Mouse (Mus musculus) gastrocnemius, postnatal 14 days (tissue): Measurements from ENCODE around the gene Pla2g4f. TPM values are rescaled to one million over a fixed set of nuclear protein-coding genes. Genes with fewer than 3 reads are reported as not detected.

Experiments
- DNase-seq: peaks from one replicate; pipeline ENCODE4 v3.0.0; 2021; ENCODE audit warnings: mixed read lengths
- intact Hi-C: fragments of 180-260 bp; cut with DNase I; formaldehyde crosslinking; loops from one replicate; pipeline ENCODE4 v1.15.1; 2025; ENCODE audit warnings: low total_unique reads
- long read RNA-seq, 2 experiments: library from polyadenylated mRNA; stranded (forward); transcript quantifications; one replicate each; pipeline ENCODE4 v2.0.0; 2021
- total RNA-seq, 2 experiments: library from RNA; stranded (reverse); gene quantifications; 2 replicates each; pipeline ENCODE4 v1.2.3; 2021

The Pla2g4f gene
- total RNA-seq = not detected
- long read RNA-seq, experiment 1 = 0 reads
- long read RNA-seq, experiment 2 = 0 reads

DNA sequence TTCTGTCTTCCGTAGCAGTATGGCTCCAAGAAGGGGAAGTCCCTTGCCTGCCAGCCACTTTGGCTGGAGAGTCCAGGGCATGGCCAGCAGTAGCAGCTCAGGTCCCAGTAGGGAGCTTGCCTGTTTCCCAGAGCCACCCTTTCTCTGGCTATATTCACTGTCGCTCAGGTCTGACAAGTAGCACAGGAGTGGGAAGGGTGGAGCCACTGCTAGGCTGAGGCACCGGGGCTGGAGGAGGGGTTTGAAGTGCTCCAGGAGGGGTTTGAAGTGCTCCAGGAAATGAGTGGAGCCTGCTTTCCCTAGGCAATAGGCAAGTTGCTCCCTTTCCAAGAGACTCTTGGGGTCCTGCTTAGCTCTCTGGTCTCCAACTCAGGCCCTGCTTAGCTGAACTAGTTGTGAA lies at the start of gene Pla2g4f:
Pla2g4f (minus strand) TSS at position 190 of the 400 bp plus-strand sequence.
- intact Hi-C loops = no loop called here
- DNase-seq = no peak

- DNase-seq = no peak
- intact Hi-C loops = no loop called here
These were observed 46.5 kb upstream of the Pla2g4f start for GRCm38 (mm10) chr2:120360425-120360824.

DNA sequence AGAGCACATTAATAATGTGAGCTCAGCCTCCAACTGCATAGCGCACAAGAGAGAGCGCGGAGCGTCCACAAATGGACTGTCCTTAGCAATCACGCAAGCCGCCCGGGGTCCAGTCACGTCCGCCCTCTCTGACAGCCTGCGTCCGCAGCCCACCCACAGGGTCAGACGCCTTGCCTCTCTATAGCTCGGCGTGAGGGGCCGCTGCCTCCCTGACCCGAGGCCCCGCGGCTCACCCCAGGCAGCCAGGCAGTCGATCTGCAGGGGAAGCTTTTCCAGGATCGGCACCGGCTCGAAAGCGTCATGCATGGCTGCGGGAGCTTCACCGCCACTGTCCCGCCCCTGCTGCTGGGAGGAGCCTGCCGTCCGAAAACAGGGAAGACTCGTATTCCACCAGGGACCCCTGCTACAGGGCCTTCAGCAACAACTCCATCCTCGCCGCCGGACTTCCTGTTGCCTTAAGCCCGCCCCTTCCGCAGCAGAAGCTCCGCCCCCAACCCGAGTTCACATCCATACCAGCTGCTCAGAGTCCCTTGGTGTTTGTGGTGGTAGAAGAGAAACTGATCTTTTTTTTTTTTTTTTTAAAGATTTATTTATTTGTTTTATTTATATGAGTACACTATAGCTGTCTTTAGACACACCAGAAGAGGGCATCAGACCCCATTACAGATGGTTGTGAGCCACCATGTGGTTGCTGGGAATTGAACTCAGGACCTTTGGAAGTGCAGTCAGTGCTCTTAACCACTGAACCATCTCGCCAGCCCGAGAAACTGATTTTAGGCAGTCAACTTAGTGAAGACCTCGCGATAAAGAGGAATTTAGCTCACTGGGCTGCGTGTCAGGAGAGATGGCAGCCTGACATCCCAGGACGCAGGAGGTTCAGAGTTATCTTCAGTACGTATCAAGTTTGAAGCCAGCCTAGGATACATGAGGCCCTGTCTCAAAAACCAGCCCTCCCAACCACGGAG lies 39.0 kb upstream of the Pla2g4f start, which contains the start of gene Vps39:
Vps39 (minus strand) TSS at position 456 of the 965 bp plus-strand sequence.
- intact Hi-C loops = no loop called here
- peak; percentile 91 for DNase-seq

DNA sequence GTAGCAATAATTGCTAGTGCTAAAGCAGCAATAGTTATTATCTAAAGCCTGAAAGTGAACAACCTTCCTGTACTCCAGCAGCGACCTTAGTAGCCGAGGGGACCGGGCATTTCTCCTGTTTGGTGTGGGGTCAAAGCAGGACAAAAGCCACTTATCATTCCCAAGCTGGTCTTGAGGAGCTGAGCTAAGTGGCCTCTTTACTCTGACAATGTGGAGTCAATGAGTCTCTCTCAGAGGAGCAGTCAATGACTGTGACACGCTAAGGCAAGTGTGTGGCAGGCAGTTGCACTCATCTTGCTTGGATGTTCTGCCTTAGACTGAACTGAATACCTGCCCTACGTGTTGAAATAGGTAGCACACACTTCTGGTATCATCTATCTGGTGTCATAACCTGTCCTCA lies 37.4 kb upstream of the Pla2g4f start:
- intact Hi-C loops = no loop called here
- no peak for DNase-seq

GRCm38 (mm10) chr2:120348120-120348519 lies 34.2 kb upstream of the Pla2g4f start:
- intact Hi-C loops = no loop called here
- DNase-seq = peak; percentile 16

DNA sequence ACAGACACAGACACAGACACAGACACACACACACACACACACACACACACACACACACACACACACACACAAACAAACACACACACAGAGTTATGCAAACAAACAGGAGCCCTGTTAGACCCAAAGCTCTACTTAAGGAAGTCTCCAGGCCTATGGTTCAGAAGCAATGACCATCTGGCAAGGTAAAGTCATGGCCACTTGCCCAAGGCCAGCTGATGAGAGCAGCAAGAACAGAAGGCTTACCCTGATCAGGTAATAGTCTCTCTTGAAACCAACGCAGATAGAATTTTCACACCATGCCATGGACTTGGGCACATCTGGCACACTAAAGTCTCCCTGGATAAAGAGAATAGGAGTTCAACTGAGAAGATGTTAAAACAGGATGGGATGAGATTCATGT lies 27.8 kb upstream of the Pla2g4f start:
- intact Hi-C loops = no loop called here
- no peak for DNase-seq

- intact Hi-C loops = no loop called here
- DNase-seq = no peak
These were observed 23.9 kb upstream of the Pla2g4f start for GRCm38 (mm10) chr2:120337886-120338285.

DNA sequence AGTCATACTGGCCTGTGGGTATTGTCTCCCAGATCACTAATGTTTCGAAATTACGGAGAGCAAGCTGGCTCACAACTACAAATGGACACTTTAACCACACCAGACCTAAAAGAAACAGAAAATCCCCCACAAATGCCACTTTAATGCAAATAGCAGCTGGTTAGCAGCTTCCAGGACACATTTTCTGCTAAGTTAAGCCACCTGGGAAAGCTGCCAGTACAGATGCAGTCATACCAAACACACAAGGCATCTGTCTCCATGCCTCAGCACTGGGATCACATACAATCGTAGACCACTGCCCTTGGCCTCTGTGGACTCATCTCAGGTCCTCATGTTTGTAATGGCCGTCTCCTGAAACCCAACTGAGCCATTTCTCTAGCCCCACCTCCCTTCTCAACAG lies 17.6 kb upstream of the Pla2g4f start:
- intact Hi-C loops = no loop called here
- DNase-seq = no peak

DNA sequence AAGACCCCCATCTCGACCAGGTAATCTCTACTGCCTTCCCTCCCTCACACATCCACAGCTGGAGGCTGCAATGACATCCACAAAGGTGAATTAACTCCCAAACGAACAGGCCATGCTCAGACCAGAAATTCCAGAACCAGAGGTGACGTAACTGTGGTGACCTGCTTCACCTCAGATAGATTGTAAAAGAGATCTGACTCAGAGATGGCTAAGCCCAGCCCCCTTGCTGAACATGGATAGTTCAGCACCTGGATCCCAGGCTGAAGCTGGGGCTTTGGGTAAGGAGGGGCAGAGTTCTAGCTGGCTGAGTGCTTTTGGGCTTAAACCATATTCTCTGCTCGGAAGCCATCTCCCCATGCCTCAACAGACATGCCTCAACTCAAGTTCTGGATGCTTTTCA lies 1.1 kb upstream of the Pla2g4f start:
- DNase-seq = no peak
- intact Hi-C loops = no loop called here

GRCm38 (mm10) chr2:120314487-120314886 lies 522 bp upstream of the Pla2g4f start:
- no peak for DNase-seq
- intact Hi-C loops = no loop called here

- DNase-seq = no peak
- intact Hi-C loops = no loop called here
These were observed 1.6 kb downstream of the Pla2g4f start for GRCm38 (mm10) chr2:120312276-120312825.

GRCm38 (mm10) chr2:120304113-120304512 lies 9.9 kb downstream of the Pla2g4f start:
- intact Hi-C loops = no loop called here
- DNase-seq = no peak

DNA sequence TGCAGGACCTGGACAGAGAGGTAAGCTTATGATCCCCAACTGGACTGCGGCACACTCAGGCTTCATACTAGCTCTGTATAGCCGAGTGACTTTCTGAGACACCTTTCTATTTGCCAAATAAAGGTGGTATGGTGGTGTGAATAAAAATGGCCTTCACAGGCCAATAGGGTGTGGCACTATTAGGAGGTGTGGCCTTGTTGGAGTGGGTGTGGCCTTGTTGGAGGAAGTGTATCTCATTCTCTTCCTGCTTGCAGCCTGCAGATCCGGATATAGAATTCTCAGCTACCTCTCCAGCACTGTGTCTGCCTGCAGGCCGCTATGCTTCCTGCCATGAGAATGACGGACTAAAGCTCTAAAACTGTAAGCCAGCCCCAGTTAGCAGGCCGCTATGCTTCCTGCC lies 12.9 kb downstream of the Pla2g4f start:
- DNase-seq = no peak
- intact Hi-C loops = no loop called here

- intact Hi-C loops = no loop called here
- no peak for DNase-seq
These were observed 14.1 kb downstream of the Pla2g4f start for GRCm38 (mm10) chr2:120299866-120300265.

GRCm38 (mm10) chr2:120296160-120296559 lies 17.8 kb downstream of the Pla2g4f start:
- intact Hi-C loops = no loop called here
- no peak for DNase-seq

- no peak for DNase-seq
- intact Hi-C loops = no loop called here
These were observed 22.4 kb downstream of the Pla2g4f start for GRCm38 (mm10) chr2:120291471-120292078.

- intact Hi-C loops = no loop called here
- no peak for DNase-seq
These were observed 25.0 kb downstream of the Pla2g4f start, which contains the start of gene Pla2g4d for GRCm38 (mm10) chr2:120288995-120289394. TSS of gene Pla2g4d (minus strand) at chr2:120289197.

- no peak for DNase-seq
These were observed 25.6 kb downstream of the Pla2g4f start for GRCm38 (mm10) chr2:120288401-120288800.

DNA sequence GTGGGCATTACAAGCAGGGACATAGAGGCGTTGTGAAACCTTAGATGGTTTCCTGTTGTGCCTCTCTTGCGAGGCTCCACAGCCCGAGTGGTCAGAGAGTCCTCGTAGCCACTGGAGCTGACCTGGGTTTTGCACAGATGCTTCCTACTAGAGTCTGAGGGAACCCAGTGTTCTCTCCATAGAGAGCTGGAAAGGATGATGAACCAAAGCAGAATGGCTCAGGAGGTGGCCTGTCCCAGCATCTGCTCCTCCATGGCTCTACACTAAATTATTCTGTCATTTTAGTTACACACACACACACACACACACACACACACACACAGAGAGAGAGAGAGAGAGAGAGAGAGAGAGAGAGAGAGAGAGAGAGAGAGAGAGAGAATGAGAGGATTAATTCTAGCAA lies 28.3 kb downstream of the Pla2g4f start:
- intact Hi-C loops = no loop called here
- no peak for DNase-seq

More at GRCm38 (mm10) chr2:120288401-120288800, 25.6 kb downstream of the Pla2g4f start:
- intact Hi-C loops = no loop called here

DNA sequence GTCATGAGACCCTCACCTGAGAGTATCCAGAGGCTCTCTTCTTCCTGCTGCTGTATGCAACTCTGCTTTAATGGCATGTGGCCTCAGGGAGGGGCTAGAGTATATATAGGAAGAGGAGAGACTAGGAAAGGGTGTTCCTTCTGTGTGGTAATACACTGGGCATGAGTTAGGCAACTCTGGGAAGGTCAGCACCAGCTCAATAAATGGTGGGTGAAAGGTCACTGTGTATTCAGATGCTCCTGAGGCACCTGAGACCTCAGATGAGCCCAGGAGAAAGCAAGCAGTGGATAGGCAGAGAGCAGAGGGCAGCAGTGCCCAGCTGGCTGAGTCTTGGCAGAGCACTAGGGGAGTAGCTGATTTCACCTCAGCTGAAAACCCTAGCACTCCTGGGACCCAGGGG lies 29.3 kb downstream of the Pla2g4f start:
- intact Hi-C loops = no loop called here
- no peak for DNase-seq
